Mouse (Mus musculus) frontal cortex, adult 2 months (tissue): ENCODE data around the gene Zfr. TPM values are rescaled to one million over a fixed set of nuclear protein-coding genes. Genes with fewer than 3 reads are reported as not detected.

Experiments
- DNase-seq, 2 experiments: peaks; one replicate each; pipeline ENCODE4 v3.0.0; 2022; ENCODE audit warnings: low spot score in 1 of 2; ENCODE audit errors: extremely low spot score in 1 of 2
- polyA plus RNA-seq: library from polyadenylated mRNA; depleted of rRNA; stranded (reverse); fragments of >200 nt; gene quantifications from 2 replicates; pipeline ENCODE4 v1.2.3, GENCODE M21; 2012; rRNA removed

Gene Zfr
- polyA plus RNA-seq: 160 TPM in 2 replicates

DNA sequence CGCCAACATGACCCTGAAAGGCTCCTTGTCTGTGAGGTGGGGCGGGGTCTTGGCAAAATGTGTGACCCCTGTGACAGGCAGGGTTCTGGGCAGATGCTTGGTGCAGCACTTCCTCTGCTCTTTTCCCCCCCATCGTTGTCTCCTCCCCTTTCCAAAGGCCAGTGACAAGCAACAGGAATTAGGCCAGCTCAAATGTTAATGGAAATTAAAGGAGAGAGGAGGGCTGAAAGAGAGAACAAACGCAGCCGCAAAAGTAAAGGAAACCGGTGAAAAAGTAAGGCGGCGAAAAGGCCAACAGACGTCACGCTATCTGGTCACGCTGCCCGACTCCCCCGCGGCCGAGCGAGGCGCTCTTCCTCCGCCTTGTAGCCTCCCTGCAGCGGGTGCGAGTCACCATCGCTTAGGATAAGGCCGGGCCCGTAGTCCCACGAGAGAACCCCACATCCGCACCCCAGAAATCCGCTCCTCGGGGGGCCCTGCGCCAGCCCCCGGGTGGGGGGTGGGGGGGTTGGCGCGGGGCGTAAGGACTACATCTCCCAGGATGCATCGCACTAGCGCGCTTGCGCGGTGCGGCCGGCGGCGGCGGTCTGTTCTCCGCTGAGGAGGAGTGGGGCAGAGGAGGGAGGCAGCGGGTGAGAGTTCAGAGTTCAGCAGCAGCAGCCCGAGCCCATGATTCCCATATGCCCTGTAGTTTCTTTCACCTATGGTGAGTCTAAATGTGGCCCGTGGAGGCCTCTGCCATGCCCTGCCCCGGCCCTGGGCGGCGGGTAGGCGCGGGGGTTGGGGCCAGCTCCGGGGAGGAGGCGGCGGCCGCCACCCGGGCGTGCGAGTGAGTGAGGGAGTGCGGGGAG, at the start of gene Zfr:
Zfr (plus strand) TSS at position 590 of the 851 bp plus-strand sequence.
- peak; percentile 78 to 92 for DNase-seq

GRCm38 (mm10) chr15:12067971-12068370, 49.7 kb upstream of the Zfr start:
- no peak for DNase-seq

- DNase-seq: no peak
These were observed 49.0 kb upstream of the Zfr start for GRCm38 (mm10) chr15:12068395-12069218.

GRCm38 (mm10) chr15:12072709-12073336, 44.8 kb upstream of the Zfr start:
- DNase-seq: no peak

- no peak for DNase-seq
These were observed 43.2 kb upstream of the Zfr start for GRCm38 (mm10) chr15:12074426-12074825.

GRCm38 (mm10) chr15:12082344-12082743, 35.3 kb upstream of the Zfr start:
- peak; percentile 45 to 64 for DNase-seq

DNA sequence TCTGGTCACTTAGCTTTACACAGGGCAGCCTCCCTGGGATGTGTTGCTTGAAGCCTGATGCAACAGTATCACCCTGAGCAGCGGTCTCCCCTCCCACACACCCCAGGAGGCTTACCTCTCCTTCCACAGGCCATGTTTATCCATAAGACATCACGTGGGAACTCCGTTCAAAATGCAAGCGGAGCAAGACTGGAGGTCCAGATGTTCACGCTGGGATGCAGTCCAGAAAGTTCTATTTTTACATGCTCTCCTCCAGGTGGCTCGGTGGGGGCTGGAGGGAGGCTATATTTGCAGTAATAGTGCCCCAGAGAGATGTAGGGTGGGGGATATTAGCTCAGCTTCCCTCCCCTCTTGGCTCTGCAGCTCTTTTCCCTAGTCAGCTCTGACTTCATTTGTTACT, 33.5 kb upstream of the Zfr start:
- DNase-seq: peak; percentile 53 to 64

DNA sequence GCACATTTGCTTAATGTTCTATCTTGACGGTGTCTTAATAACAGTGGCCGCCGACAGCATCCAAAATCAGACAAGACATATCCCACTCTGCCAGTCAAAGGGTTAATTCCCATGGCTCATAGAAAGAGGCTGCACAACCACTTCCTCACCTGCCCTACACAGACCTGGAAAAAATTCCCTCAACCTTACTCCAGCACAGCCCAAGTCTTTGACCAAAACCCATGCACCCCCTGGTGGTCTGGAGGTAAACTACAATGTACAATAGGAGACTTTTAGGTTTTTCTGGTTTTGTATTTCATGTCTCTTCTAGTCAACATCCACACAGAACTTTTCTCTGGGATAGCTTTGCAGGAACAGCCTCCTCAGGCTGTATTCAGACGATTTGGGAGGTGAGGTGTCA, 32.8 kb upstream of the Zfr start:
- peak in 1 of 2 experiments; percentile 81 for DNase-seq

DNA sequence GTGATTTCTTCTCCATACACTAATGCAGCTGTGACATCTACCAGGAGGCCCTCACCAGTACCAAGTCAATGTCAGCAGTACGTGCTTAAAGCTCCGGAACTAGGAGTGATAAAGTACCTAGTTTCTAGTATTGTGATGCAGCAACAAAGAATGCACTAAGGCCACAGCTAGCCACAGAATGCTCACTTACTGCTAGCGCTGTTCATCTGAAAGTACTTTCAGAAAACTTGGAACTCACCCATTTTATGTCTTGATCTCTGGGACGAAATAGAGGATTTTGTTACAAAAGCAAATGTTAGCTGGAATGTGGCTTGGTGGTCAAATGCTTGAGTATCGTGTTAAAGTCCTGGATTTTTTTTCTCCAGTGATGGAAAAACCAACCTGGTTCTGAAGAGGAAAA, 30.0 kb upstream of the Zfr start:
- DNase-seq: no peak

DNA sequence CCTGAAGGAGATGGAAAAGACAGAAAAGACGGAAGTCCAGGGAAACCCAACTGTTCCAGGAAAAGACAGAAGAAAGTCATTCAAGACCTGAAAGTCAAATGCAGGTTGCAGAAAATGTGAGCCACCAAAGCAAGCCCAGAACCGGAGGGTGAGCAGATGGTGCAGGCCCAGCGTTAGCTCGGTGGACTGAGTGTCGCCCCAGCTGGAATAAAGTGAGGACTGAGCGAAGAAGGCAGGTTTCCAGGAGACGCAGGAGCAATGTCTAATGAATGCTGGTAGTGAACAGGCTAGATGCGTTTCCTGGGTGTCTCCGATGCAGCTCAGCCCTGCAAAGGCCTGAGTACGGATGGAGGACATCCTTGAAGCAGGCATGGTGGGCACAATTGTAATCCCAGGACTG, 29.5 kb upstream of the Zfr start:
- no peak for DNase-seq

GRCm38 (mm10) chr15:12090087-12090486, 27.5 kb upstream of the Zfr start:
- no peak for DNase-seq

DNA sequence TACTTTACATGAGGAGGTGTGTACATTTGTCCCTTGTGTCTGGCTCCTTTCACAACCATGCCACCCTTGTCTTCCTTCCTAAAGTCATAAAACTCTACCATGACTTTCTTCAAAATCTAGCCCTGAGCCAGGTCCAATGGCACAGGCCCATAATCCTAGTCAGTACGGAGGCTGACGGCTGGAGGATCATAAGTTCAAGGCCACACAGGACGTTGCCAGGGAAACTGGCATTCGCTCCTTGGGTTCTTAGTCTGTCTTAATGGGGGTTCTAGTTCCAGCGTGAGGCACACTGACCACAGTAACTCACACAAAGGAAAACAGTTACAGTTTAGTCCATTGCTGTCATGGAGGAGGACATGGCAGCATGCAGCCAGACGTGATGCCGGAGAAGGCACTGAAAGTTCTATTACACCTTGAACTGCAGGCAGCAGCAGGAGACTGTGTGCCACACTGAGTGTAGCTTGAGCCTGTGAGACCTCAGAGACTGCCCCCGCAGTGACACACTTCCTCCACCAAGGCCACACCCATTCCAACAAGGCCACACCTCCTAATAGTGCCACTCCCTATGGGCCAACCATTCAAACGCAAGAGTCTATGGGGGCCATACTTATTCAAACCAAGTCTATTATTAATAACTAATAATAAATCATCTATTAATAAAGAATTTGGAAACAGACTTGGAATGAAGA, 26.5 kb upstream of the Zfr start:
- no peak for DNase-seq

DNA sequence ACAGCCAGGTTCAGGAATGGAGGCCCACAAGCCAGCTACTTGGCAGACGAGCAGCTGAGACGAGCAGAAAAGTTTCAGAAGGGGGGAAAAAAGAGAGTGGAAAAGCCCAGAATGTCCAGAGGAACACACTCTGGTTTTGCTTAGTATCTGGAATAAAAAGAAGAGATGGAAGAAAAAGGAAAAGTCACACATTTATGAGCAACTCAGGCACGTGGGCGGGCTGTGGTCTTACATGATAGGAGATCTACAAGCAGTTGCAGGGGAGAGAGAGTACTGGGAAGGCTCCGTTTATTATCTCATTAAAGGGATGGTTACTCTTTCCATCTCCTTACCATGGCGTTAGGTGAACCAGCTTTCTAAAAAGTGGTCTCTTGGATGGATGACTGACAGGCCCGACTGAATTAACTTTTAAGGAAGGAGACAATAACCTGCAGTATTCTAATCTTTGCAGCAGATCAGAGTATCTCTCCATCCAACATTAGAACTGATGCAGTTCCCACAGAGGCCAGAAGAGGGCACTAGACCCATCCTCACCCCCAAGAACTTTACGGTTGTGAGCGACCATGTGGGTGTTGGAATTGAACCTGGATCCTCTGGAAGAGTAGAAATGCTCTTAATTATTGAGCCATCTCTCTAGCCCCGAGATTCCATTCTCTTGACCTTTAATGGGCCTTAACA, 25.7 kb upstream of the Zfr start:
- peak in 1 of 2 experiments; percentile 76 for DNase-seq

GRCm38 (mm10) chr15:12093026-12093960, 24.3 kb upstream of the Zfr start:
- peak in 1 of 2 experiments; percentile 70 for DNase-seq

GRCm38 (mm10) chr15:12093961-12094566, 23.6 kb upstream of the Zfr start:
- DNase-seq: no peak

DNA sequence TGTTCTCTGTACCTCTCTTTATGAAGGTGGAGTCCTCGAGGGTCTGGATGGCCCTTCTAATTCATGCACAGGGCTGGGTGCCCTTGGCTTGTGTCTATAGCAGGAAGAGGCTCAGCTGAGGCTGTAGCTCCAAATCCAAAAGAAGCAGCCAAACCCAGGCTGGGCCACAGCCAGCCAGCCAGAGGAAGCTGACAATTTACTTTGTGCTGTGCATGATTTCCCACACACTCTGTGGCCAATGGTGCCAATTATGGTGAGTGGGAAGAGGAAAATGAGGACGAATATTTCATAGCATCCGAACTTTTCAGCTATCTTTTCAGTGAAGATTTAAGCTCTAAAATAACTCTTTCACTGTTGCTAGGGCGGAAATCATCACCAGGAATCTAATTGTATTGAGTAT, 21.2 kb upstream of the Zfr start:
- peak; percentile 79 to 89 for DNase-seq

DNA sequence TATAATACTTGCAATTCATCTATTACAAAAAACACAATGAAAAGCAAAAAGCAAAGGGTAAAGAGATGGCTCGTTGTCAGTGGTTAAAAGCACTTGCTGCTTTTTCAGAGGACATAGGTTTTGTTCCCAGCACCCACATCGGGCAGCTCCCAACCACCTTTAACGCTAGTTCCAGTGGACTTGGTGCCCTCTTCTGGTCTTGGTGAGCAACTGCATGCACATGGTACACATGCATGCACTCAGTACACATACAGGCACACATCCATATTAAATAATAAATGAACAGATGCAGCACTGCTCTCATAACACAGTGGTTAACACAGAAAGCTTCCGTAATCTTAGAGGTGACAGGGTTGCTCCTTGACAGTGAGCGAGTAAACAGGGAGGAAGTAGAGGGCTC, 20.3 kb upstream of the Zfr start:
- DNase-seq: no peak

DNA sequence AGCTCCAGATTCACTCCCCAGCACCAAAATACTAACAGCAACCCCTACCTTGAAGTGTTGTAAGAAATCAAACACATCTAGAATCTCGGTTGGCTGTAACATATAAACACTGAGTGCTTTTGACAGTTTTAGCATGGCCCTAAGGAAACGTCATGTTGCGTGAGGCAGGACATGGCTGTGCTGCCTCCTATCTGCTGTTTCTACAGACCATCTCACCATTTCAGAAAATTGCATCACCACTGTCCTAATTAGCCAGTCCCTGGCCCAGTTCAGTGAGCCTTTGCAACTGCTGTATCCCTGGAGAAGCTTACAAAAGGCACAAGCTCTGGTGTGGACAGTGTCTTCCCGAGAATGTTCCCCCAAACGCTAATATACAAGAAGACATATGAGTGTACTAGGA, 16.7 kb upstream of the Zfr start:
- no peak for DNase-seq
